Mouse (Mus musculus): ENCODE results near the gene Stard13. TPM values are rescaled to one million over a fixed set of nuclear protein-coding genes. Genes with fewer than 3 reads are reported as not detected.

Stard13 gene
- polyA plus RNA-seq, 1 experiment: 1.4 TPM

DNA sequence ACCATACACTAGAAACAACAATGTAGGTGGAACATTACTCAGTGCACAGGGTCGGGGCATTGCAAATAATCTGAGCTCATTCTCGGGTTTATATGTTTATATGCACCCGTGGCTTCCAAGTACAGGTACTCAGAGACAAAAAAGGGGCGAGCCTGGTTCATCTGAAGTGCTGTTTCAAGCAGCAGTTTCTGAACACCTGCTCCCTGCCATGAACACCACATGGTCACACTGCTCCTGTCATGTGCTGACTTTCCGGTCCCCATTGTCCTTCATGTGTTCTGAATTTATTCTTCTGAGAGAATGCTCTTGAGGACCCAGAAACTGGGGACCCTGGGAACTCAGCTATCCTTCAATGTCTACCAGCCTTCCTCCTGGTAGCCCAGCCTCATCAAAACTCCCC lies 87.8 kb downstream of the Stard13 start:
- H3K27ac ChIP-seq (ENCODE audit: insufficient read depth, low read length): no peak overlapping the region
- no peaks in the 10 kb centered on the region for H3K36me3 ChIP-seq (ENCODE audit: control insufficient read depth, insufficient read depth, low read length)
- TF ChIP-seq POLR2A (IDR thresholded peaks at IDR 0.05; ENCODE audit: low read depth, low read length): no peak
- H3K4me1 ChIP-seq (ENCODE audit: control insufficient read depth, insufficient read depth, insufficient read length): no peaks in the 10 kb centered on the region
- DNase-seq (ENCODE audit: low read depth in 1 of 2, low spot score in 2 of 2): no peak
- no peaks in the 10 kb centered on the region for H3K27me3 ChIP-seq (ENCODE audit: control insufficient read depth, insufficient read depth, low read length)
- no peak overlapping the region for H3K4me3 ChIP-seq (ENCODE audit: extremely low read depth, insufficient read depth, insufficient read length)
- 84% methylated on average over 5 of the region's 5 CpGs for WGBS

DNA sequence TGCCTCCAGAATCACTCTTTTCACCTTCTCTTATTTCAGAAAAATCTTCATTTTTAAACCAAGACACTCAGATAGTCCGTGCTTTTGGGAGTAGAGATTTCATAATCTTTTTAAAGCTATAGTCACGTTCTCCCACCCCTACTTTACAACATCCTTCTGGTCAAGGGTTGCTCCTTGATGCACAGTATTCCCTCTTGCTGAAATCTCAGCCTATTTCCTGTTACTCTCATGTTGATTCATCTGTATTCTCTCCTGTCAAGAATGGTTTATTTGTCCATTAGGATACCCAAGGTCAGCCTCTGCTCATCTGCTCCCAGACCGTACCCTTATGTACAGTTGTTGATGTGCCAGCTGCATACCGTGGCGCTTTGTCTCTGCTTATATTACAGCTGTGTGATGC lies 89.7 kb downstream of the Stard13 start:
- Histone ChIP-seq H3K4me1 (ENCODE audit: control insufficient read depth, insufficient read depth, insufficient read length) (no peaks in the 10 kb centered on the region), H3K27ac (ENCODE audit: insufficient read depth, low read length) (no peak overlapping the region), H3K4me3 (ENCODE audit: extremely low read depth, insufficient read depth, insufficient read length) (no peak overlapping the region), H3K27me3 (ENCODE audit: control insufficient read depth, insufficient read depth, low read length) (no peaks in the 10 kb centered on the region), H3K36me3 (ENCODE audit: control insufficient read depth, insufficient read depth, low read length) (no peaks in the 10 kb centered on the region)
- 85% methylated on average over 5 of the region's 5 CpGs for WGBS
- DNase-seq (ENCODE audit: low read depth in 1 of 2, low spot score in 2 of 2): no peak
- TF ChIP-seq POLR2A (IDR thresholded peaks at IDR 0.05; ENCODE audit: low read depth, low read length) (no peak), CTCF (IDR thresholded peaks at IDR 0.05; ENCODE audit: extremely low read depth, insufficient read depth, insufficient read length, insufficient replicate concordance) (no peak)

DNA sequence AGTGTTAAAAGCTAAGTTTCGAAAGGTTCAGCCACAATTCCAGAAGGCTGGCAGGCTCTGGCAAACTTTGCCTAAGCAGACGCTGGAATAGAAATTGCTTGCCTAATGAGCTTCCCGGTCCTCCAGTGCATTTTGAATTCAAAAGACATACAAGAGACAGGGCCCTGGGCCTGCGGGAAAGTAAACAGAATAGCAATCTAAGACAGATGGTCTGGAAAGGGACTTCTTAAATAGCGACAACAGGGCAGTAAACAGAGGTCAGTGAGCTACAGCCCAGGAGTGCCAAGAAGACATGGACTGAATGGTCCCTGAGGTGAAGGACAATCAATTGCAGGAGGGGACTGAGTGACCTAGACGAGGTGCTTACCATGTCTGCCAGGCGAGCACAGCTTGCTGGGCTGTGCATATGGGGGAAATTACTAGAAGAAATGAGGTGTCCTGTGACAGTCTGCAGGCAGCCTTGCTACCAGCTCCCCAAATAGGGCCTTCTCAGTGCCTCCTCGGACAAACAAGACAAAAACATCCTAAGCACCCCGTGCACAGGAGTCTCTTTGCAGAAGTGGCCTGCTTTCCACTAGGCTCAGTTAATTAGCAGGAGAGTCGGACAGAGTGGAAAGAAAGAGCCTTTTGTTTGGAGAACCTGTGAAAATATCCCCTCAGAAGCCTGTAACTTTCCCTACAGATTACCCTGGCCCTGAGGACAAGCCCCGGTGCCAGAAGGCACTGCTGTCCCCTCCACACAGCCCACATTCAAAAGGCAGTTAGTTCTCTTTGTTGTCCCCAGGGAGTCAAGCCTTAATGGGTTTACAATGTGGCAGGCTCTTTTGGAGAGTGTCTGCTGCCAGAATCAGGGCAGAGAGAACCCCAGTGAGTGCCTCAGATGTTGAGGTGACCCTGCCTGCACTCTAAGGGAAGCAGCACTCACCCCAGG lies 90.7 kb downstream of the Stard13 start:
- Histone ChIP-seq H3K27me3 (ENCODE audit: control insufficient read depth, insufficient read depth, low read length) (no peaks in the 10 kb centered on the region), H3K36me3 (ENCODE audit: control insufficient read depth, insufficient read depth, low read length) (no peaks in the 10 kb centered on the region), H3K27ac (ENCODE audit: insufficient read depth, low read length) (no peak overlapping the region), H3K4me1 (ENCODE audit: control insufficient read depth, insufficient read depth, insufficient read length) (no peaks in the 10 kb centered on the region), H3K4me3 (ENCODE audit: extremely low read depth, insufficient read depth, insufficient read length) (no peak overlapping the region)
- no peak for DNase-seq (ENCODE audit: low read depth in 1 of 2, low spot score in 2 of 2)
- WGBS: 74% methylated on average over 11 of the region's 11 CpGs
- TF ChIP-seq CTCF (IDR thresholded peaks at IDR 0.05; ENCODE audit: extremely low read depth, insufficient read depth, insufficient read length, insufficient replicate concordance): no peak
- no peak for TF ChIP-seq POLR2A (IDR thresholded peaks at IDR 0.05; ENCODE audit: low read depth, low read length)

DNA sequence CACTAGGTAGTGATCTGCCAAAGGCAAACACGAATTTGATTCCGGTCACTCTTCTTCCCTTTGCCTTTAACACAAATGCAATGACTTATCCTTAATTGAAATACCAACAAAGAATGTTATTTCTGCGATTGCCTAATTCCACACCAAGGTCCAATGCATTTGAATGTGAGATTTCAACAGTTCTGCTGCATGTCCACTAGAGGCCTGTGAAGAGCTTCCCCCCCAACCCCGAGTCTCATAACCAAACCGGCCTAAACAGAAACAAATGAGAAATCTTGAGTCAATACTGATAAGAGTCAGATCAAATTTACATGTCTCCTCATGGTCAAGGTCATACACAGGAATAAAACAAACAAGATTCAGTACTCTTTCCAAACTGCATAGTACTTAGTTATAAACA lies 91.4 kb downstream of the Stard13 start:
- TF ChIP-seq CTCF (IDR thresholded peaks at IDR 0.05; ENCODE audit: extremely low read depth, insufficient read depth, insufficient read length, insufficient replicate concordance) (no peak), POLR2A (IDR thresholded peaks at IDR 0.05; ENCODE audit: low read depth, low read length) (no peak)
- Histone ChIP-seq H3K36me3 (ENCODE audit: control insufficient read depth, insufficient read depth, low read length) (no peaks in the 10 kb centered on the region), H3K27ac (ENCODE audit: insufficient read depth, low read length) (no peak overlapping the region), H3K4me1 (ENCODE audit: control insufficient read depth, insufficient read depth, insufficient read length) (no peaks in the 10 kb centered on the region), H3K4me3 (ENCODE audit: extremely low read depth, insufficient read depth, insufficient read length) (no peak overlapping the region), H3K27me3 (ENCODE audit: control insufficient read depth, insufficient read depth, low read length) (no peaks in the 10 kb centered on the region)
- no peak for DNase-seq (ENCODE audit: low read depth in 1 of 2, low spot score in 2 of 2)
- WGBS: 41% methylated on average over 5 of the region's 5 CpGs

DNA sequence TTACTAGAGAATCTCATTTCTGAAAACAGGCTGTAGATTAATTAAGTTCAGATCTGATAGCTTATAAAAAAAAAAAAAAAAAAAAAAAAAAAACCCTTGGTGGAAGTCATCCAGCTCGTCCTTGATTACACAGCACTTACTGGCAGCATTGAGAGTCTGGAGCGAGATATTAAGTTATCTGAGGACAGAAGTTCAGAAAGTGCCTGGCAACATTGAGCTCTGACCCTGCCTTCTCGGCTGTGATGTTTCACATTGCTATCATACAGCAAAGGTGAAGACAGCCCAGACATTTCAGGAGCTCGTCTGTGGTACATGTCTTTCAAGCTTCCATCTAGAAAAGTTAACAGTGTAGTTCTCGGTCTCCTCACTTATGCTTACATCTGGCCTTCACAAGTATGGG lies 95.7 kb downstream of the Stard13 start:
- no peaks in the 10 kb centered on the region for H3K36me3 ChIP-seq (ENCODE audit: control insufficient read depth, insufficient read depth, low read length)
- DNase-seq (ENCODE audit: low read depth in 1 of 2, low spot score in 2 of 2): no peak
- no peaks in the 10 kb centered on the region for H3K4me1 ChIP-seq (ENCODE audit: control insufficient read depth, insufficient read depth, insufficient read length)
- no peak overlapping the region for H3K27ac ChIP-seq (ENCODE audit: insufficient read depth, low read length)
- no peak overlapping the region for H3K4me3 ChIP-seq (ENCODE audit: extremely low read depth, insufficient read depth, insufficient read length)
- no peaks in the 10 kb centered on the region for H3K27me3 ChIP-seq (ENCODE audit: control insufficient read depth, insufficient read depth, low read length)
- TF ChIP-seq POLR2A (IDR thresholded peaks at IDR 0.05; ENCODE audit: low read depth, low read length): no peak
- TF ChIP-seq CTCF (IDR thresholded peaks at IDR 0.05; ENCODE audit: extremely low read depth, insufficient read depth, insufficient read length, insufficient replicate concordance): no peak
- WGBS: 80% methylated on average over 5 of the region's 5 CpGs

DNA sequence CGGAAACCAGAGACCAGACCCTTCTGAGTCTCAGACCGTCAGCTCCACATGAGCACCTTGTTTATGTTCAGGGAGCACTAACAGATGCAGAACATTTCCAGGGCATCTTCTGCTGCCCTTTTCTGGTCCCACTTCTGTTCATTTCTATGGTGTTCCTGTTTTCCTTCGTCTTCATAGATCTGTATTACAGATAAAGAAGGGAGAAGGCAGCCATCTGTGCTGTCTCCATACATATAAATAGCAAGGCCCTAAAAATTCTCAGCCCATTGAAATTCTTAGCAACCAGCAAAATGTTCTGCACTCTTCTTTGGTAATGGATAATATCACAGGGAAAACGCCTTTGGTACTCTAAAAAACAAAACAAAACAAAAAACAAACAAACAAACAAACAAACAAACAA lies 96.3 kb downstream of the Stard13 start:
- 84% methylated on average over 4 of the region's 4 CpGs for WGBS
- Histone ChIP-seq H3K36me3 (ENCODE audit: control insufficient read depth, insufficient read depth, low read length) (no peaks in the 10 kb centered on the region), H3K4me3 (ENCODE audit: extremely low read depth, insufficient read depth, insufficient read length) (no peak overlapping the region), H3K27me3 (ENCODE audit: control insufficient read depth, insufficient read depth, low read length) (no peaks in the 10 kb centered on the region), H3K4me1 (ENCODE audit: control insufficient read depth, insufficient read depth, insufficient read length) (no peaks in the 10 kb centered on the region), H3K27ac (ENCODE audit: insufficient read depth, low read length) (no peak overlapping the region)
- TF ChIP-seq POLR2A (IDR thresholded peaks at IDR 0.05; ENCODE audit: low read depth, low read length): no peak
- TF ChIP-seq CTCF (IDR thresholded peaks at IDR 0.05; ENCODE audit: extremely low read depth, insufficient read depth, insufficient read length, insufficient replicate concordance): no peak
- DNase-seq (ENCODE audit: low read depth in 1 of 2, low spot score in 2 of 2): no peak

DNA sequence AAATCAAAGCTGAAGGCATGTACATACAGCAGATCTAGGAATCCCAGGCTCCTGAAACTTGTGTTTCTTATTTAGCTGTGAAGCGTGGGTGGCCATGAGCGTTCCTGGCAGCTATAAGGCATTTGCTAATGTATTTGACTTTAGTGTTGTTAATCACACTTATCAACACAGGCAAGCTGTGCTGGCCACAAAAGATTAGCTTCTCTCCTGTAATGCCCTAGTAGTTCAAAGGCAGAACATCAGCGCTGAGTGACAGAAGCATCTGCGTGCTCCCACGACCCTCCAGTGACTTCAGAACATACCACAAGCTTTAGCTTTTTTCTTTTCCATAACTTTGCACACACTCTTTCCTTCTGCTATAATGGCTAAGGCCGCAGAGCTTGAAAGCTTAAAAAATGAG lies 97.7 kb downstream of the Stard13 start:
- no peak for TF ChIP-seq POLR2A (IDR thresholded peaks at IDR 0.05; ENCODE audit: low read depth, low read length)
- TF ChIP-seq CTCF (IDR thresholded peaks at IDR 0.05; ENCODE audit: extremely low read depth, insufficient read depth, insufficient read length, insufficient replicate concordance): no peak
- H3K4me3 ChIP-seq (ENCODE audit: extremely low read depth, insufficient read depth, insufficient read length): no peak overlapping the region
- DNase-seq (ENCODE audit: low read depth in 1 of 2, low spot score in 2 of 2): no peak
- 80% methylated on average over 6 of the region's 6 CpGs for WGBS
- H3K4me1 ChIP-seq (ENCODE audit: control insufficient read depth, insufficient read depth, insufficient read length): no peaks in the 10 kb centered on the region
- no peaks in the 10 kb centered on the region for H3K36me3 ChIP-seq (ENCODE audit: control insufficient read depth, insufficient read depth, low read length)
- H3K27me3 ChIP-seq (ENCODE audit: control insufficient read depth, insufficient read depth, low read length): no peaks in the 10 kb centered on the region
- no peak overlapping the region for H3K27ac ChIP-seq (ENCODE audit: insufficient read depth, low read length)
